Mouse (Mus musculus) spleen, postnatal 36 days (tissue): ENCODE measurements around the gene Esr1.
"Not testable (repeated sequence)": the region's sequence is repeated elsewhere in the genome, so short reads cannot be mapped to it uniquely, and the experiment has no call there.

Experiments used
- DNase-seq, 2 experiments: peaks; one replicate each; pipeline ENCODE4 v3.0.0; 2022; ENCODE audit warnings: low spot score in 2 of 2, mixed read lengths in 1 of 2

The Esr1 gene

GRCm38 (mm10) chr10:4694336-4694865 is 83.0 kb downstream of the Esr1 start:
- no peak for DNase-seq

- DNase-seq, result no peak
Observed at GRCm38 (mm10) chr10:4709915-4710314, 98.5 kb downstream of the Esr1 start.

- no peak for DNase-seq
Observed at GRCm38 (mm10) chr10:4711434-4711833, 100.0 kb downstream of the Esr1 start.

- peak in 1 of 2 experiments; percentile 10 for DNase-seq
Observed at GRCm38 (mm10) chr10:4712061-4712908, 100.9 kb downstream of the Esr1 start.

GRCm38 (mm10) chr10:4713398-4713797 is 102.0 kb downstream of the Esr1 start:
- DNase-seq, result no peak

GRCm38 (mm10) chr10:4724851-4725250 is 113.5 kb downstream of the Esr1 start:
- peak; percentile 6 to 13 for DNase-seq

- no peak for DNase-seq
Observed at GRCm38 (mm10) chr10:4726141-4726540, 114.7 kb downstream of the Esr1 start.

GRCm38 (mm10) chr10:4732328-4732727 is 120.9 kb downstream of the Esr1 start:
- DNase-seq, result no peak

GRCm38 (mm10) chr10:4733987-4734386 is 122.6 kb downstream of the Esr1 start:
- no peak for DNase-seq

- DNase-seq, result no peak
Observed at GRCm38 (mm10) chr10:4734942-4735341, 123.5 kb downstream of the Esr1 start.

GRCm38 (mm10) chr10:4738311-4738710 is 126.9 kb downstream of the Esr1 start:
- DNase-seq, result no peak

GRCm38 (mm10) chr10:4751091-4751490 is 139.7 kb downstream of the Esr1 start:
- DNase-seq, result not testable (repeated sequence)

- no peak for DNase-seq
Observed at GRCm38 (mm10) chr10:4752977-4753376, 141.6 kb downstream of the Esr1 start.

GRCm38 (mm10) chr10:4775541-4775940 is 164.1 kb downstream of the Esr1 start:
- DNase-seq, result no peak

GRCm38 (mm10) chr10:4776007-4776713 is 164.8 kb downstream of the Esr1 start:
- DNase-seq, result no peak

GRCm38 (mm10) chr10:4776714-4777090 is 165.3 kb downstream of the Esr1 start:
- no peak for DNase-seq

- DNase-seq, result no peak
Observed at GRCm38 (mm10) chr10:4777996-4778395, 166.6 kb downstream of the Esr1 start.

GRCm38 (mm10) chr10:4780926-4781325 is 169.5 kb downstream of the Esr1 start:
- no peak for DNase-seq

GRCm38 (mm10) chr10:4787003-4787628 is 175.7 kb downstream of the Esr1 start:
- peak; percentile 67 to 69 for DNase-seq

- no peak for DNase-seq
Observed at GRCm38 (mm10) chr10:4798268-4798808, 186.9 kb downstream of the Esr1 start.

GRCm38 (mm10) chr10:4824366-4824765 is 213.0 kb downstream of the Esr1 start:
- no peak for DNase-seq

GRCm38 (mm10) chr10:4830592-4830991 is 219.2 kb downstream of the Esr1 start:
- DNase-seq, result no peak
